Mouse (Mus musculus) frontal cortex, postnatal 14 days (tissue): ENCODE measurements around the gene Mrpl58.
A peak's percentile ranks its signal among the peaks of the same experiment; 100 is the strongest.
"Not testable (repeated sequence)": the region's sequence is repeated elsewhere in the genome, so short reads cannot be mapped to it uniquely, and the experiment has no call there.

Source experiments
- DNase-seq, 2 experiments: peaks; one replicate each; pipeline ENCODE4 v3.0.0; 2022; ENCODE audit warnings: low spot score in 2 of 2

Mrpl58 gene

DNA sequence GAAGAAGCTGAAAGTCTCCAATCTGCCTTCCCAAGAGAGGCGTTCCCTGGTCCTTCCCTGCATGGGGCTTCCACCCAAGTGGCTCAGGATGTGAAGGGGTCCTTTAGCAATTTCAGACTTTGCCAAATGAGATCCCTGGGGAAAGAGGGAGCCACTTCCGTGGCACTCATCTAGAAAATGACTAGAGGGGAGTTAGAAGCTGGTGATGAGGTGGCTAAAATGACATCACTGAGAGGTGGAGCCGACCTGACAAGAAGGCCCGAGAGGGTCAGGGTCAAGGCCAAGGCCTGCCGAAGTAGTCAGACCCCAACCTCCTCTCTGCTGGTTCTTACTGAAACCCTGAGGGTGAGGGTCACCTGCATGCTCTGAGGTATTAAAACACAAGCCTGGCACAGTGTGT is 20.7 kb upstream of the Mrpl58 start:
- no peak for DNase-seq

- peak in 1 of 2 experiments; percentile 54 for DNase-seq
These were observed 19.7 kb upstream of the Mrpl58 start for GRCm38 (mm10) chr11:115383701-115384474.

- DNase-seq, result no peak
These were observed 19.0 kb upstream of the Mrpl58 start for GRCm38 (mm10) chr11:115384587-115384986.

DNA sequence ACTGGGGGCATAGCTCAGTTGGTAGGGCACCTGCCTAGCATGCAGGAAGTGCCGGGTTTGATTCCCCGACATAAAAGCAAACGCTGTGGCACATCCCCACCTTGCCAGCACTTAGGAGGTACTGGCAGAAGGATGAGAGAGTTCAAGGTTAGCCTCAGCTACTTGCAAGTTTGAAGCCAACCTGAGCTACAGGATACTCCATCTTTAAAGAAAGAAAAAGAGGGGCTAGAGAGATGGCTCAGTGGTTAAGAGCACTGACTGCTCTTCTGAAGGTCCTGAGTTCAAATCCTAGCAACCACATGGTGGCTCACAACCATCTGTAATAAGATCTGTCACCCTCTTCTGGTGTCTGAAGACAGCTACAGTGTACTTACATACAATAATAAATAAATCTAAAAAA is 16.7 kb upstream of the Mrpl58 start:
- not testable (repeated sequence) for DNase-seq

DNA sequence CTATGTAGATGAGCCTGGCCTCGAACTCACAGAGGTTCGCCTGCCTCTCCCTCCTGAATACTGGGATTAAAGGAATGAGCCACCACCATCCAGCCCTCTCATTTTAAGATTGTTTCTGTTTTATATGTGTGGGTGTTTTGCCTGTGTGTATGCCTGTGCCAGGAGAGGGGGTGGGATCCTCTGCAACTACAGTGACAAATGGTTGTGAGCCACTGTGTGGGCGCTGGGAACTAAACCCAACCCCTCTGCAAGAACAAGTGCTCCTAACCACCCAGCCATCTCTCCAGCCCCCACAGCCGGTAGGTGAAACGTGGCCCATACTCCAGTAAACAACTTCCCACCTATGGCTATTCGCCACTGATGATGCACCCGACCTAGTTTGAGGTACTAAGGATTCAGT is 12.2 kb upstream of the Mrpl58 start:
- DNase-seq, result no peak

DNA sequence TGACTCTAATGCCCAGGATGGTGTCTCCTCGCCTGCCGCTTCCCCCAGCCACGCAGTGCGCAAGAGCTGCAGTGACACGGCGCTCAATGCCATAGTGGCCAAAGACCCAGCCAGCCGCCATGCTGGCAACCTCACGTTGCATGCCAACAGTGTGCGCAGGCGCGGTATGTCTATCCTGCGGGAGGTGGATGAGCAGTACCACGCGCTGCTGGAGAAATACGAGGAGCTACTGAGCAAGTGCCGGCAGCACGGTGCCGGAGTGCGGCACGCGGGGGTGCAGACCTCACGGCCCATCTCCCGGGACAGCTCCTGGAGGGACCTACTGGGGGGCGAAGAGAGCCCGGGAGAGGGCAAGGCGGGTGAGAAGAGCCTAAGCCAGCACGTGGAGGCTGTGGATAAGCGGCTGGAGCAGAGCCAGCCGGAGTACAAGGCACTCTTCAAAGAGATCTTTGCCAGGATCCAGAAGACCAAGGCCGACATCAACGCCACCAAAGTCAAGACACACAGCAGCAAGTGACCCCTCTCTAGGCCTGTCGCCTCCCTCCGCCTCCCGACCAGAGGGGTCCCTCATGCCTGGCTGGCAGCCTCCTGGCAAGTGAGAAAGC is 9.7 kb upstream of the Mrpl58 start:
- DNase-seq, result no peak

GRCm38 (mm10) chr11:115398085-115398484 is 5.5 kb upstream of the Mrpl58 start:
- DNase-seq, result no peak

DNA sequence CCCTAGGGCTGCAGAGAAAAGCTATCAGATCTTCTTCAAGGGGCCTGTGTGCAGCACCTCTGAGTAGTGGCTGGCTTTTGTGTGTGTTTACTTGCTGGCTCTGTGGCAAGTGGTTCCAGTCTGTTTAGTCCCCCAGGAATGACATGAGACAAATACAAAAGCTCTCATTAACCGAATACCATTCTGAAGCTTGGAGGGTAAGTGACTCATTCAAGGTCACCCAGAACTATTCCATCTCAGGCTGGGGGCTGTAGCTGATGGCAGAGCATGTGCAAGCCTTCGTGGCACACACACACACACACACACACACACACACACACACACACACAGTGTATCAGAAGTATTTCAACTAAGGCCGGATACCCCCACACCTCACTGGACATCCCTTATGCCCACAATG is 3.4 kb upstream of the Mrpl58 start:
- no peak for DNase-seq

DNA sequence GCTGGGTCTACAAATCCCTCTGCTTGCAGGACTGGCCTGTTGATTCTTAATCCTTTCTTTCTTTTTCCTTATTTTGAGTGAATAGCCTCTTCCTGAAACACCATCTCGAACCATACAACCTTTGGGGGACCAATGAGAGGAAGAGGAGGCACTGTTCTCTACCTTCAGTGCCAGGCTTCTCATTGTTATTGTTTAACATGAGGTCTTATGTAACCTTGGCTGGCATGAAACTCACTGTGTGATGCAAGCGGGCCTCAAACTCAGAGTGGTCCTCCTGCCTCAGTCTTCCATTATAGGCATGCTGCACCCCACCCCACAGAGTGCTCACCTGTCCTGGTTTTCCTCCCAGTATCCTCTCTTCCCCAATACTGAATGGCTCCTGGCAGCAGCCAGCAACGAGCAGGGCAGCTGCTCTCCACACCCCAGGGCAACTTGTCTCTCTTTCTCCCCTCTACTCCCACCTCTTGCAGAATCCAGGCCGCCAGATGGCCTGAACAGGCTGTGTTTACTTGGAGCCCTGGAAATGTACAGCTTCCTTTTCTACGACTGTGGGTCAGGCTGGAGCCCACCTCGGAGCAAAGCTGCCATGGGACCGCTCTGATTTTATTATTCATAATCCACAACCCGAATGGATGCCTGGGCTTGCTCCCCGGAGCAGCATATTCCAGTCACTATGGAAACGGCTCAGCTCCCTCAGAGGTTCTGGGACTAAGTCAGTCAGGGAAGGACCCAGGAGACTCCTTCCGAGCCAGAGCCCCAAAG is 2.7 kb upstream of the Mrpl58 start:
- DNase-seq, result no peak

- DNase-seq, result no peak
These were observed 2.2 kb downstream of the Mrpl58 start for GRCm38 (mm10) chr11:115405723-115406122.

DNA sequence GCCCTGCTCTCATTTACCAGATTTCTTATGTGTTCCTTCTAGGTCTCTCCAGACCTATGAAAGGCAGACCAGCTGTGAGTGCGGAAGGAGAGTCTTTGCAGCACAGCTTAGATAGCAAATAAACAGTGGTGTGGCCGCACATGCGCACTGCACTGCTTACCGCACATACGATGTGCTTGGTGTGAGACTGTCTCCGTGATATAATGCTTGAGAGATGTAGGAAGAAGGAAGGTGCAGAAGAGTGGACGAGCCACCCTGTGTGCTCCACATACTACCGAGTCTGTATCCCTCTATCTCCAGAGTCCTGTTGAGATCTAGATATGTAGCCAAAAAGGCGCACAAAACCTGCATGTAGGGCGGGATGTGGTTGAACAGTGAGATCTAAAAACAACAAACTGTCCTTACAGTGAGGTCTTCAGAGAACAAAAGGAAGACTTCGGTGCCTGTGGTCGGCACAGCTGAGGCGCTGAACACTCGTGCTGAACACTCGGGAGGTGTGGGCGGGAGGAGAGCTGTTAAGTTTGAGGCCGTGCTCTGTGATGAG is 3.4 kb downstream of the Mrpl58 start:
- DNase-seq, result no peak

DNA sequence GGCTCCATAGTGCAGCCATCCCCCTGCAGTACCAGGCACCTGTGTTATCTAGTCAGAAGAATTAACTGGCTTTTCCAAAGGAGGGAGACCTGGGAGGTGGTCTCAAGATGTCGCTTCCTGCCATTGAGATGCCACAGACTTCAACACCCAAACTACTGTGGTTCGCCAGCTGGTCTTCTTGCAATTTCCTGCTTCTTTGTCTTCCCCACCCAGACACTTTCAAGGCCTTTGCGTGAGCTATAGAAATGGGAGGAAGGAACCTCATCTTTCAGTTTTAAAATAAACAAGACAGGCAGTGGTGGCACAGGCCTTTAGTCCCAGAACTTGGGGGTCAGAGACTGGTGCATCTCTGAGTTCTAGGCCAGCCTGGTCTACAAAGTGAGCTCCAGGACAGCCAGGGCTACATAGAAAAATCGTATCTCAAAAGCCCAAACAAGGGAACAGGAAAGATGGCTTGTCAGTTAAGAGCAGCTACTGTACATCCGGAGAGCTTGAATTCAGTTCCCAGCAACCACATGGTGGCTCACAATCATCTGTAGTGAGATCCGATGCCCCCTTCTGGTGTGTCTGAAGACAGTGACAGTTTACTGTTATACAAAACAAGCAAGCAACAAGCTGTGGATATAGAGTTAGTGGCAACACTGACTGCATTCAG is 4.8 kb downstream of the Mrpl58 start:
- no peak for DNase-seq

- no peak for DNase-seq
These were observed 6.0 kb downstream of the Mrpl58 start for GRCm38 (mm10) chr11:115409556-115409955.

GRCm38 (mm10) chr11:115419531-115420237 is 16.1 kb downstream of the Mrpl58 start, which contains the start of the genes Atp5h and Kctd2:
Gene Atp5h (minus strand): TSS chr11:115419962.
Gene Kctd2 (plus strand): TSS chr11:115420128.
- DNase-seq, result peak; percentile 92 to 93

- peak; percentile 44 to 46 for DNase-seq
These were observed 17.0 kb downstream of the Mrpl58 start for GRCm38 (mm10) chr11:115420336-115421190.

DNA sequence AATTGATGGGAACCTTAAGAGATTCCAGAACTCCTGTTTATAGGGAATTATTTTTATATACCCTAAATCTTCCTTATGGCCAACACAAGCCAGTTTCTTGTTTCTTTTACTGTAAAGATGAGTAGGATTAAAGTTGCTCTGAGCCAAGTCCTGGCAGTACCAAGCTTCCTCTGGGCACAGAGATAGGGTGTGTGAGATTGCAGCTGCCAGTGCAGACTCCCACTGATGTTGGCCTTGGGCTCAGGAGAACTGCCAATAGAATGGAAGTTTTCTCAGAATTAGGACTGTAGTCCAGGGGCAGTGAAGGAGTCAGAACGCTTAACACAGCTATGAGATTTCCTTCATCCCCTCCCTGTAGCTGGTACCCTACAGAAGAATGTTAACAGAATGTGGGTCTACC is 17.8 kb downstream of the Mrpl58 start:
- no peak for DNase-seq

- DNase-seq, result no peak
These were observed 18.4 kb downstream of the Mrpl58 start for GRCm38 (mm10) chr11:115421972-115422371.

DNA sequence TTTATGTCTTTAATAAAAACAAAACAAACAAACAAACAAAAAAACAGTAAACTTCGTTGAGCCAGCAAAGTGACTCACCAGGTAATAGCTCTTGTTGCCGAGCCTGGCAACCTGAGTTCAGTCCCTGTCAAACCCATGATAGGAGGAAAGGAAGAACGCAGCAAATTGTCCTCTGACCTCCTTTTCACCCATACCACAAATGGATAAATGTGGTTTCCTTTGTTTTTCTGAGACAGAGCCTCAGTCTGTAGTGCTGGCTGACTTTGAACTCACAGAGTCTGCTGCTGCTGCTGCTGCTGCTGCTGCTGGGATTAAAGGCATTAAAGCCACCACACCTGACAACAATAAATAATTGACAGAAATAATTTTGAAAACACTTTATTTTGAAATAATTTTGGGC is 19.5 kb downstream of the Mrpl58 start:
- DNase-seq, result no peak

GRCm38 (mm10) chr11:115424666-115425065 is 21.1 kb downstream of the Mrpl58 start:
- DNase-seq, result no peak

DNA sequence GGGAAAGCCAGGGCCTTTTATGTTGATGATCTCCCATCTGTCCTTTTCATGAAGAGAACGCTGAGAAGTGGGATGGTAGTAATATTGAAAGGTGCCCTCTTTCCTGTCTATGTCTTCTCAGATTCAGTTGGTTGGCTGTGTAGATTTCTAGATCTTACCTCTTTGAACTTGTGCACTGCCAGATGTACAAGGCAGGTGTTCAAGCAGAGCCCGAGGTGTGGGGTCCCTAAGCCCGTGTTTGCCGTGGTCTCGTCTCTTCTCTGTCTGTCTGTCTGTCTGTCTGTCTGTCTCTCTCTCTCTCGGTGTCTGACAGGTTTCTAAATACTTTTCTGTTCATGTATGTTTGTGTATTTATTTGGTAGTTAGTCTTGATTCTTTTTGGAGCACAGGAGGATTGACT is 22.1 kb downstream of the Mrpl58 start:
- DNase-seq, result no peak
